Mouse (Mus musculus) lung, postnatal 10 days (tissue): ENCODE results near the gene Tbc1d2b.

Experiments
- DNase-seq: peaks from one replicate; pipeline ENCODE4 v3.0.0; 2021

Gene Tbc1d2b

DNA sequence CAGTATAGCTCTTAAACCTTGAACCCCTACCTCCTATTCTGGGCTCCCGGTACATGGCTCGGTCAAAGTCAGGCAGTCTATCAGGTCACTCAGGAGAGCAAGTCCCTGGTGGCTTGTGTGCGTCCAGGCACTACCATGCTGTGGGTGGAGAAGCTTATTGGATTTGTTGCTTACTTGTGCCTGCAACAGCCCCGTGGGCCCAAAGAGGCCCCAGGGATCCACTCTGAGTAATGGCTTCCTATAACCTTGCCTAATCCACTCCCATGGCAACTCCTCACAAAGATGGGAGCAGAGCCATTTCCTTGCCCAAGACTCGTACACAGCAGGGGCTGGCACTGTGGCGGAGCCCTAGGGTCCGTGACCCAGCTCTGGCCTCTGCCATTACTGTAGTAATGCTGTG is 69.5 kb downstream of the Tbc1d2b start:
- no peak for DNase-seq

DNA sequence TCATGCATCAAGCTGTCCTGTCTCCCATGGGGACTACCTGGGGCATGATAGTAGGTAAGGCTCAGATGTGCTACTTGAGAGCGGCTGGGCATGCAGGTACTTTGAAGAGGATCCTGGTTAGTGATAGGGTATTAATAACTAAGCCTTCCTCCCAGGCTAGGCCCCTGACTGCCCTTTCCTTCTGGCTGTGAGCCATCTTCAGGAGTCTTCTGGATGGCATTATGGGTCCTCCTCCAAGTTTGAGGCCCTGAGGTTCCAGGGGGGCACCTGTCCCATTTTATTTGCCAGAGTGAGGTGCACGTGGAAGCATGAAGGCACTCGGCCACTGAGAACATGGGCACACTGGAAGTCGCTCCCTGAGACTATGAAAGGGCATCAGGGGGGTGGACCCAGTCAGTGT is 70.1 kb downstream of the Tbc1d2b start:
- no peak for DNase-seq

DNA sequence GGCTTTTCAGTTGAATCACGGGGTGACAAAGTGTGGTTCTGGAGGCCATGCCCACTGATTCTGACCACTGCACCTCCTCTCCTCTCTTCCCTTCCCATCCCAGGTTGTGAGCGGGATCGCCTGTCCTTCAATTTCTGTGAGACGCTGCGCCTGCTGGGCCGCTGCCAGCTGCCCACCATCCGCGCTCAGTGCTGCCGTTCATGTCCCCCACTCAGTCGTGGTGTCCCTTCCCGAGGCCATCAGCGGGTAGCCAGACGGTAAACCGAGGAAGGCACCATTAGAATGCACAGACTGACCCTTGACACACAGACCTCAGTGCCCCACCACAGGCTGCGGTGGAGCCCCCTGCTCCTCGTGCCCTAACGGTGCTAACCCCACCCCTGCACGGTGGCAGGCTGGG is 71.0 kb downstream of the Tbc1d2b start:
- no peak for DNase-seq

GRCm38 (mm10) chr9:90198531-90199449 is 71.8 kb downstream of the Tbc1d2b start:
- DNase-seq, result peak; percentile 88

DNA sequence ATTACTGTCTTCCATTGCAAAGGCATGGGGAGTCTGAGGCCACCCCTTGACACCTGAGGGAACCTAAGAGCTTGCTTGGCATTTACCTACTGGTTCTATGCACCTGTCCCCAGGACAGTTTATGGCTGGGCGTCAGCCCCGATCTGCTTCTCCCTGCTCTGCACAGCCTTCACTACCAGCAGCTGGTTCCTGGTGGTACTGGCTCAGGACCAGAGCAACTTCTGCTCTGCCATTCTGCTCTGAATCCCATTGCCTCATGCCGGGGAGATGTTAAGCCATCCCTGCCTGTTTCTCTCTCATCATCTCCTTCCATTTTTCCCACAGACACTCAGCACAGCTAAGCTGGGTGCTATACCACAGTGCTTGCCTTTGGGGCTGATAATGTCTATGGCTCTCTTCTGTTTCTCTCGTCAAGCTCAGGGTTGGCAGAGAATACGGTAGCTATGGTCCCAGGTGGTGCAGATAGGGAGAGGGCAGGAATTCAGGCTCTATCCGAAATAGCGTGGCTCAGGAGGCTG is 72.7 kb downstream of the Tbc1d2b start:
- DNase-seq, result no peak

GRCm38 (mm10) chr9:90197116-90197665 is 73.4 kb downstream of the Tbc1d2b start:
- DNase-seq, result peak; percentile 48

GRCm38 (mm10) chr9:90196262-90196661 is 74.3 kb downstream of the Tbc1d2b start:
- DNase-seq, result no peak

DNA sequence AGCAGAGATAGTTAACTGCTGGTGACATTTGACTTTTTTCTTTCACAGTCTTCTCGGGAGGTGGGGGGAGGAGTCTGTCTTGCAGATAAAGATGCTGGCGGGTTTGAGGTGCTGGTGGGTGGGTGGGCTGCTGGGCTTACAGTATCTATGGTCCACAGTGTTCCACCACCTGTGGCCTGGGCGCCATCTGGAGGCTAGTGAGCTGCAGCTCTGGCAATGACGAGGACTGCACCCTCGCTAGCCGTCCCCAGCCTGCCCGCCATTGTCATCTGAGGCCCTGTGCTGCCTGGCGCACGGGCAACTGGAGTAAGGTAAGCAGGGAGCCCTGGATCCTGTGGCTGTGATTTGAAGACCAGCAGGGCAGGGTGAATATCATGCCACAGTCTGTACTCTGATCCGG is 75.6 kb downstream of the Tbc1d2b start:
- no peak for DNase-seq

DNA sequence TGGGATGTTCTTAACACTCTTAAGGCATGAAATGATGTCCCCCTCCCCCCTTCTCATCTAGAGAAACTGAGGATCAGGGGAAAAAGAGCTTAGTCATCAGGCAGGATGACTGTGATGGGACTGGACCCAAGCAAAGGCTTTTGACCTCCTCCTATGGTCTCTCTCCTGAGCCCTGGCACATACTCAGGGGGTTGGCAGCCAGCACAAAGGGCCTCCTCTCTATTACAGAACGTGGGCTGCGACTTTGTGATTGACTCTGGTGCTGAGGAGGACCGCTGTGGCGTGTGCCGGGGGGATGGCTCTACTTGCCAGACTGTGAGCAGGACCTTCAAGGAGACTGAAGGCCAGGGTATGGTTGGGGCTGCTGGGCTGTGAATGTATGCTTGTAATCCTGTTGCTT is 81.2 kb downstream of the Tbc1d2b start:
- no peak for DNase-seq

GRCm38 (mm10) chr9:90188893-90189292 is 81.7 kb downstream of the Tbc1d2b start:
- no peak for DNase-seq

DNA sequence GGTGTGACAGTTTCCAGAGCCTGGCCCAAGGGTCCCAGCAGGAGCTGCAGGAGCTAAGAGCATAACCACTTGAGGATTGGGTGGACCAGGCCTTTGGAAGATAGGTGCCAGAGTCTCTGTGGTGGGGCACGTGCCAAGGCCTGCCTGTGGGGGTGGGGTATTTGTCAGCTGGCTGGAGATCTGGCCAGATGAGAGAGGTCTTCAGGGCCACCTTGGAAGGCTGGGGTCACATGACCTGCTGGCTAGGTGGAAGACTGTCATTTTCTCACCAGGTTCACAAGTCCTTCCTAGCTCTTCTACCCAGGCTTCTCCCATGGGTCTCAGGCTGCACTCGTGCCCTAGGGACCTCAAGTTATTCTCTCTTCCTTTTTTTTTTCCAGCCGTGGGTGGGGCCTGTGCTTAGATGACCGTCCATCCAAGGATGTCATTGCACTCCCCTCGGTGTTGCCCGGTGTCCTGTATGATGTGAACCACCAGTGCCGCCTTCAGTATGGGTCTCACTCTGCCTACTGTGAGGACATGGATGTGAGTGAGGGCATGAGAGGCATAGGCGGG is 85.2 kb downstream of the Tbc1d2b start:
- DNase-seq, result no peak

- DNase-seq, result peak; percentile 77
Observed at GRCm38 (mm10) chr9:90184116-90184515, 86.5 kb downstream of the Tbc1d2b start.

DNA sequence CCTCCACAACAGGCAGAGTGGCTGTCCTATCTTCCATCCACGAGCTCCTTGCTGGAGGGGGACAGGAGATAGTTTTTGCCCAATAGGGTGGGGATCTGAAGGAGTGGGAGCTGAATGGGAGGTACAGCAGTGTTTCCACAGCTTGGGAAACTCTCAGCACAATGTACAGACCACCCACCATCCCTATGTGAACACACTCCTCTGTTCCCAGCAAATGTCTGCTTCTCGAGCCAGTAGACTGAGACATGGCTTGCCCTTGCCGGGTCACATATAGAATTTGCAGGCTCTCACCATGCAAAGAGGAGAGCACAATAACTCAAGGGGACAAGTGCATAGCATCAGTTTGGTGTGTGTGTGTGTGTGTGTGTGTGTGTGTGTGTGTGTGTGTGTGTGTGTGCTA is 87.1 kb downstream of the Tbc1d2b start:
- DNase-seq, result no peak

GRCm38 (mm10) chr9:90182636-90183421 is 87.8 kb downstream of the Tbc1d2b start:
- peak; percentile 83 for DNase-seq

- DNase-seq, result no peak
Observed at GRCm38 (mm10) chr9:90181656-90182388, 88.8 kb downstream of the Tbc1d2b start.

DNA sequence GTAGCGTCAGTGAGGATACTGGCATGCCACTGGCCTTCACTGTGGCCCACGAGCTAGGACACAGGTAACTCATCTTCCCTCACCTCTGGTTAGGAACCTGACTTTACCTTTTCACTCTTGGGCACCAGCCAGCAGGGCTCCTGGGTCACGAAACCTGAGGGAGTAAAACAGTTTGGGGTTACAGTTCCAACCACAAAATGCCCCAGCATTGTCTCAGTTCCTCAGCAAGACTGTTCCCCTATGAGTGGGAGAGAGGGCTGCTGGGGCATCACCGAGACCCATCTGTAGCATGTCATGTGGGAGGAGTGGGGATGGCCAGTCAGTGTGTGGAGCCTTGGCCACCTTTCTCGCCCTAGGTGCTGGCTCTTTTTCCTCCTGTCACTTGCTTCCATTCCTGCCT is 91.2 kb downstream of the Tbc1d2b start:
- DNase-seq, result no peak

GRCm38 (mm10) chr9:90173330-90173729 is 97.3 kb downstream of the Tbc1d2b start:
- DNase-seq, result no peak

DNA sequence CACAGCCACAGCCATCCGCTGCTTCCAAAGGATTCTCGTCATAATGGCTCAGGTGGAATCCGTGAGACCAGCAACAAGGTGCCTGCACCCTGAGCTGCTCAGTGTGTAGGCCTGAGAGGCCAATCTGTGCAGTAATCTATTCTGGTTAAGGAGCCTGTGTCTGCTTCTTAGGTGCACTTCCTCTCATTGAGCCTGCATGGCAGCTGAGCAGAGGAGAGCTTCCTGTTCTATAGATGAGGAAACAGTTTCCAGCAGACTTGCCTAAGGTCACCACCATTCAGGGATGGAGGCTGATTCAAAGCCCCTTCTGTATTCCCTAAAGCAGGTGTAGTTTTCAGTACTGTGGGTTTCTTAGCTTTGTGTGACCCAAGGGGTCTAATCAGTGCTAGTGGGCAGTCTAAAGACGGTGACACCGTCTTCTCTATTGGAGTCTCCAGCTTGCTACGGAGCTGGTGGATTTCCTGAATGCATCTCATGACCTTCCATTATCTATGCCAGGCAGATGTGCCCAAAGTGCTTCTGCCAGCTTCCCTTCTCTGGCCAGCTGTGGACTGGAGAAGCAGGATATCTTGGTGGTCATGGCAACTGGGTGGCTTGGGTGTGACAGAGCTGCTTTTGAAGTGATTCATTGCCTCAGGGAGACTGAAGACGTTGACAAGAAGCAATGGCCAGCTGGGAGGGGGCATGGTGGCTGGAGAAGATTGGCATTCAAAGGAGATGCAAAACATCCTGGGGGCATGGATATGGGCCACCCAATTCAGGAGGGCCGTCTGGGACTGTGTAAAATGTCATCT is 97.9 kb downstream of the Tbc1d2b start:
- DNase-seq, result no peak

DNA sequence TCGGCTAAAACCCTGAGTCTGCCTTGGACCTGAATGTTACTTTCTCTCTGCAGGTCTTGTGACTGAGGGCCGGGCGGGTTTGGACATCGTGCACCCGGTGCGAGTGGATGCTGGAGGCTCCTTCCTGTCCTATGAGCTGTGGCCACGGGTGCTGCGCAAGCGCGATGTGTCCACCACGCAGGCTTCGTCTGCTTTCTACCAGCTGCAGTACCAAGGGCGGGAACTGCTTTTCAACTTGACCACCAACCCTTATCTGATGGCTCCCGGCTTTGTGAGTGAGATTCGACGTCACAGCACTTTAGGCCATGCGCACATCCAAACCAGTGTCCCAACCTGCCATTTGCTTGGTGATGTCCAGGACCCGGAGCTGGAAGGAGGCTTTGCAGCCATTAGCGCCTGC is 99.2 kb downstream of the Tbc1d2b start:
- DNase-seq, result no peak

GRCm38 (mm10) chr9:90169965-90170364 is 100.6 kb downstream of the Tbc1d2b start:
- DNase-seq, result no peak

- DNase-seq, result peak; percentile 19
Observed at GRCm38 (mm10) chr9:90166615-90167014, 104.0 kb downstream of the Tbc1d2b start.

DNA sequence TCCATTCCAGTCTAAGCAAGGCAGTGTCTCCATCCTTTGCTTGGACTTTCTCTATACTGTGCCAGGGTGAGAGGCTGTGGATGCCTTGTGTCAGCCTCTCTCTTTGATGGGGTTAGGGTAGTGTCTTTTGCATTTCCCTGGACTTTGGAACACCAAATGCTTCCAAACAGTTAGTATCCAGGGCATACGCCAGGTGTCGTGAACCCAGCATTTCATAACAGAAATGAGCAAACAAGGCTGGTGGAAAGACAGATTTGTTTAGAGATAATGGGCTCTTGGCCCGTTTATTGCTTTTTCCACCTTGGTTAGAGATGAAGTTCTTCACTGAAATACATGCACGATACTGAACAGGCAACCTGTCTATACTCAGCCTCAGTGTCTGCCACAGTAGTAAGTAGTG is 105.0 kb downstream of the Tbc1d2b start:
- no peak for DNase-seq
